Mouse (Mus musculus) CH12F3 (cell line): Measurements from ENCODE around the gene Asic2.

Experiments
- in situ Hi-C: fragments of 300-500 bp; cut with MboI; formaldehyde crosslinking; loops from 2 replicates; pipeline ENCODE4 v1.14.3; 2020; ENCODE audit warnings: low sequenced_read_pairs

Gene Asic2

GRCm38 (mm10) chr11:80835841-80836240 lies 1132.4 kb downstream of the Asic2 start:
- in situ Hi-C loops, result no loop called here

GRCm38 (mm10) chr11:80835395-80835794 lies 1132.9 kb downstream of the Asic2 start:
- in situ Hi-C loops, result no loop called here
